Mouse (Mus musculus) olfactory bulb, adult 2 months (tissue): Measurements from ENCODE around the gene Ccl11.

Experiments
- CTCF ChIP-seq: fragments of 200-500 bp; IDR thresholded peaks from 2 replicates; pipeline ENCODE4 v1.5.1; 2012; ENCODE audit warnings: low read depth, mild to moderate bottlenecking, low read length, moderate library complexity; ENCODE audit not compliant: insufficient read depth
- POLR2A ChIP-seq: fragments of 200-500 bp; IDR thresholded peaks from 2 replicates; pipeline ENCODE4 v1.6.1; 2012; ENCODE audit warnings: mild to moderate bottlenecking, low read depth, low read length, moderate library complexity; ENCODE audit not compliant: insufficient read depth

GRCm38 (mm10) chr11:82034446-82034845, 23.2 kb upstream of the Ccl11 start:
- no peak for TF ChIP-seq CTCF
- TF ChIP-seq POLR2A: no peak
